Mouse (Mus musculus): ENCODE data around the gene Gnb1l. TPM values are rescaled to one million over a fixed set of nuclear protein-coding genes. Genes with fewer than 3 reads are reported as not detected.

Gnb1l gene
- polyA plus RNA-seq, 2 experiments = 6.0 to 7.7 TPM

- 67% methylated on average over 11 of the region's 11 CpGs for WGBS (ENCODE audit: insufficient replicate concordance)
- Histone ChIP-seq H3K4me3 (ENCODE audit: insufficient read depth in 1 of 2, low read depth in 2 of 2, low read length in 2 of 2) (no peak overlapping the region), H3K27me3 (ENCODE audit: control insufficient read depth, insufficient read depth, low read length) (no peaks in the 10 kb centered on the region), H3K4me1 (replicated peaks; ENCODE audit: control insufficient read depth in 2 of 2, insufficient read depth in 2 of 2, low read length in 1 of 2) (no peaks in the 10 kb centered on the region), H3K36me3 (replicated peaks; ENCODE audit: control insufficient read depth, insufficient read depth, low read depth) (no peaks in the 10 kb centered on the region), H3K27ac (no peak overlapping the region), H3K9me3 (ENCODE audit: control insufficient read depth, low read length) (no peaks in the 10 kb centered on the region), H3K4me2 (ENCODE audit: low read depth) (no peak overlapping the region), H3K9ac (replicated peaks) (no peak overlapping the region)
- no peak for DNase-seq (ENCODE audit: low read depth in 3 of 3, low spot score in 3 of 3)
- TF ChIP-seq EP300 (IDR thresholded peaks at IDR 0.05; ENCODE audit: low read depth) (no peak), CTCF (IDR thresholded peaks at IDR 0.05; ENCODE audit: low read depth) (no peak)
- no peak for ATAC-seq (ENCODE audit: insufficient read depth)
Measured at GRCm38 (mm10) chr16:18552106-18552710, 53.7 kb downstream of the Gnb1l start.

GRCm38 (mm10) chr16:18554721-18555120, 56.2 kb downstream of the Gnb1l start:
- no peak for DNase-seq (ENCODE audit: low read depth in 3 of 3, low spot score in 3 of 3)
- 39% methylated on average over 2 of the region's 2 CpGs for WGBS (ENCODE audit: insufficient replicate concordance)
- Histone ChIP-seq H3K27ac (no peak overlapping the region), H3K4me2 (ENCODE audit: low read depth) (no peak overlapping the region), H3K9me3 (ENCODE audit: control insufficient read depth, low read length) (no peaks in the 10 kb centered on the region), H3K36me3 (replicated peaks; ENCODE audit: control insufficient read depth, insufficient read depth, low read depth) (no peaks in the 10 kb centered on the region), H3K4me1 (replicated peaks; ENCODE audit: control insufficient read depth in 2 of 2, insufficient read depth in 2 of 2, low read length in 1 of 2) (no peaks in the 10 kb centered on the region), H3K4me3 (ENCODE audit: insufficient read depth in 1 of 2, low read depth in 2 of 2, low read length in 2 of 2) (no peak overlapping the region), H3K27me3 (ENCODE audit: control insufficient read depth, insufficient read depth, low read length) (no peaks in the 10 kb centered on the region), H3K9ac (replicated peaks) (no peak overlapping the region)
- no peak for ATAC-seq (ENCODE audit: insufficient read depth)
- TF ChIP-seq EP300 (IDR thresholded peaks at IDR 0.05; ENCODE audit: low read depth) (no peak), CTCF (IDR thresholded peaks at IDR 0.05; ENCODE audit: low read depth) (no peak)

- Histone ChIP-seq H3K9ac (replicated peaks) (no peak overlapping the region), H3K27me3 (ENCODE audit: control insufficient read depth, insufficient read depth, low read length) (no peaks in the 10 kb centered on the region), H3K27ac (no peak overlapping the region), H3K4me3 (ENCODE audit: insufficient read depth in 1 of 2, low read depth in 2 of 2, low read length in 2 of 2) (no peak overlapping the region), H3K4me2 (ENCODE audit: low read depth) (no peak overlapping the region), H3K9me3 (ENCODE audit: control insufficient read depth, low read length) (no peaks in the 10 kb centered on the region), H3K4me1 (replicated peaks; ENCODE audit: control insufficient read depth in 2 of 2, insufficient read depth in 2 of 2, low read length in 1 of 2) (no peaks in the 10 kb centered on the region), H3K36me3 (replicated peaks; ENCODE audit: control insufficient read depth, insufficient read depth, low read depth) (no peaks in the 10 kb centered on the region)
- ATAC-seq (ENCODE audit: insufficient read depth) (no peak), DNase-seq (ENCODE audit: low read depth in 3 of 3, low spot score in 3 of 3) (no peak)
- 73% methylated on average over 17 of the region's 17 CpGs for WGBS (ENCODE audit: insufficient replicate concordance)
- TF ChIP-seq CTCF (IDR thresholded peaks at IDR 0.05; ENCODE audit: low read depth) = no peak
- no peak for TF ChIP-seq EP300 (IDR thresholded peaks at IDR 0.05; ENCODE audit: low read depth)
Measured at GRCm38 (mm10) chr16:18555235-18555935, 56.9 kb downstream of the Gnb1l start.

GRCm38 (mm10) chr16:18556461-18556860, 57.9 kb downstream of the Gnb1l start:
- no peak for TF ChIP-seq CTCF (IDR thresholded peaks at IDR 0.05; ENCODE audit: low read depth)
- TF ChIP-seq EP300 (IDR thresholded peaks at IDR 0.05; ENCODE audit: low read depth) = no peak
- no peak for ATAC-seq (ENCODE audit: insufficient read depth)
- Histone ChIP-seq H3K4me2 (ENCODE audit: low read depth) (no peak overlapping the region), H3K9ac (replicated peaks) (no peak overlapping the region), H3K27ac (no peak overlapping the region), H3K4me3 (ENCODE audit: insufficient read depth in 1 of 2, low read depth in 2 of 2, low read length in 2 of 2) (no peak overlapping the region), H3K27me3 (ENCODE audit: control insufficient read depth, insufficient read depth, low read length) (no peaks in the 10 kb centered on the region), H3K4me1 (replicated peaks; ENCODE audit: control insufficient read depth in 2 of 2, insufficient read depth in 2 of 2, low read length in 1 of 2) (no peaks in the 10 kb centered on the region), H3K9me3 (ENCODE audit: control insufficient read depth, low read length) (no peaks in the 10 kb centered on the region), H3K36me3 (replicated peaks; ENCODE audit: control insufficient read depth, insufficient read depth, low read depth) (no peaks in the 10 kb centered on the region)
- no peak for DNase-seq (ENCODE audit: low read depth in 3 of 3, low spot score in 3 of 3)
- WGBS (ENCODE audit: insufficient replicate concordance) = 57% methylated on average over 3 of the region's 3 CpGs

GRCm38 (mm10) chr16:18564472-18564871, 66.0 kb downstream of the Gnb1l start:
- Histone ChIP-seq H3K27ac (no peak overlapping the region), H3K4me3 (ENCODE audit: insufficient read depth in 1 of 2, low read depth in 2 of 2, low read length in 2 of 2) (no peak overlapping the region), H3K4me2 (ENCODE audit: low read depth) (no peak overlapping the region), H3K36me3 (replicated peaks; ENCODE audit: control insufficient read depth, insufficient read depth, low read depth) (no peaks in the 10 kb centered on the region), H3K4me1 (replicated peaks; ENCODE audit: control insufficient read depth in 2 of 2, insufficient read depth in 2 of 2, low read length in 1 of 2) (no peaks in the 10 kb centered on the region), H3K9me3 (ENCODE audit: control insufficient read depth, low read length) (no peaks in the 10 kb centered on the region), H3K27me3 (ENCODE audit: control insufficient read depth, insufficient read depth, low read length) (no peaks in the 10 kb centered on the region), H3K9ac (replicated peaks) (no peak overlapping the region)
- DNase-seq (ENCODE audit: low read depth in 3 of 3, low spot score in 3 of 3) = no peak
- WGBS (ENCODE audit: insufficient replicate concordance) = 65% methylated on average over 2 of the region's 2 CpGs
- no peak for TF ChIP-seq CTCF (IDR thresholded peaks at IDR 0.05; ENCODE audit: low read depth)
- no peak for TF ChIP-seq EP300 (IDR thresholded peaks at IDR 0.05; ENCODE audit: low read depth)
- no peak for ATAC-seq (ENCODE audit: insufficient read depth)

Data from liver, embryonic 14.5 days (tissue).